Mouse (Mus musculus) spleen, adult 2 months (tissue): ENCODE results near the gene Tmtc1.

Source experiments
- CTCF ChIP-seq: fragments of 200-500 bp; IDR thresholded peaks from 2 replicates; pipeline ENCODE4 v1.5.1; 2011; ENCODE audit warnings: mild to moderate bottlenecking, inconsistent platforms; ENCODE audit not compliant: insufficient read depth, insufficient read length, insufficient replicate concordance; ENCODE audit errors: extremely low read depth
- POLR2A ChIP-seq: fragments of 200-500 bp; IDR thresholded peaks from 2 replicates; pipeline ENCODE4 v1.6.1; 2011; ENCODE audit warnings: low read depth, low read length, inconsistent platforms

GRCm38 (mm10) chr6:148257805-148258204 lies 186.4 kb downstream of the Tmtc1 start:
- TF ChIP-seq CTCF (no peak), POLR2A (no peak)
